Mouse (Mus musculus) monocyte, adult 59 days (primary cell): ENCODE data around the gene Boc. TPM values are rescaled to one million over a fixed set of nuclear protein-coding genes. Genes with fewer than 3 reads are reported as not detected.

Experiments used
- total RNA-seq, 2 experiments: library from RNA; stranded (reverse); gene quantifications; one replicate each; pipeline ENCODE4 v1.2.4; 2023

Boc gene
- under 1 TPM; 0.42 to 0.52 TPM for total RNA-seq

DNA sequence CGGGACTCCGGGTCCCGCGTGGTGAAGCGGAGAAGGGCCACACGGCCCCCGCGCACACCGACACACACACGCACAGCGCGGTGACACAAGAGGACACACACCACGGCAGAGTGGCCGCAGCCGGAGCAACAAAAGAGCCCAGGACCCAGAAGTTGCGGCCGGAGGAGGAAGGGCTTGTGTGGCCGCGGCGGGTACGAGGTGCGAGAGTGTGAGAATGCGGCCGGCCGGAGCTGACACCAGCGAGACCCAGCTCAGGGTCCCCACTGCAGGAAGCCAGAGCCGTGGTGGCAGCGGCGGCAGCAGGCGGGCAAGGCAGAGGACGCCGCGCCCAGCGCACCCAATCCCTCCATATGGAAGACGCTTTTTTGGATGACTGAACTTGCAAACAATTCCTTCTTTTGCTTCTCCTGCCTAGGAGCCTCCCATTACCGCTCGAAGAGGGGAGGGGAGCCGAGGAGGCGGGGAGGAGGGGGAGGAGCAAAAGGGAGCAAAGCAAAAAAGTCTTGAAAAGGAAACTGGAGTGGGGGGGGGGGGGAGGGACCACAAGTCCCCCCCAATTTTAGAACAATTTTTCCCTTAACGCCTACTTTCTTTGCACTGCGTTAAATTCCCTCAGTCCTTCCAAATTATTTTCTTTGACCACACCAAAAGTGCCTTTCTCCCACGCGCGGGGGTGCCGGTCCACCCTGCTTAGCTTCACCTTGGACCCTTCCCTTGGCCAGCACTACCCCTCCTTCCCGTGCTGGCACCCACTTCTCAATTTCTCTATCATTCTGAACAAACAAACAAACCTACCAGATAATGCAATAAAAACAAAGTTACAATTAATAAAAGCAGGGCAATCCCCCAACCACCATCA, at the start of gene Boc:
Gene Boc (minus strand): TSS at position 427 of the 859 bp plus-strand sequence.

Other genes with a start within 250 kb of the Boc start
- 1 to 10 TPM in 1 of 2 experiments, under 1 TPM in 1; 0.37 to 1.5 TPM for gene Sidt1, start 225.7 kb downstream of the Boc start, total RNA-seq
- gene Spice1, start 211.8 kb downstream of the Boc start, total RNA-seq: 10 to 100 TPM; 26.8 to 30.0 TPM
- gene Cfap44, start 164.1 kb downstream of the Boc start, total RNA-seq: not detected
- gene Nepro, start 165.4 kb upstream of the Boc start, total RNA-seq: 10 to 100 TPM; 14.2 to 17.7 TPM
- 10 to 100 TPM; 12.3 to 16.3 TPM for gene Gtpbp8, start 187.5 kb upstream of the Boc start, total RNA-seq
- gene Cd200r1, start 206.8 kb upstream of the Boc start, total RNA-seq: 1 to 10 TPM; 8.7 to 9.9 TPM